Comparison of ENCODE assay signal across 17 mouse cellular contexts in genomic region chr6:111499542-111499941, GRCm38 (mm10).
"Had no signal": no experiment of that assay in that cellular context is flagged by ENCODE, and none has a peak within 500 bp of the region (broad histone marks: within the 10 kb centered on the region; RNA-seq: fewer than 3 reads in every experiment).

No protein-coding gene starts in this region.

- DNase-seq: gastrocnemius, adult 2 months; gastrocnemius, postnatal 10 days; gastrocnemius, postnatal 25 days; heart, adult 18-20 months; heart, postnatal 10 days; heart, postnatal 4 days; kidney, adult 18-20 months; kidney, adult 8-10 months; kidney, postnatal 10 days; kidney, postnatal 25 days; kidney, postnatal 4 days; liver; liver, embryonic 13.5 days had no signal

- ATAC-seq: hindbrain, embryonic 16.5 days; inflammation-experienced regulatory T-cells, adult 6 months; intestine, embryonic 15.5 days; intestine, postnatal 0 days had no signal
